Mouse (Mus musculus): Measurements from ENCODE around the gene Cstad.

GRCm38 (mm10) chr2:30608690-30609201, 13.9 kb downstream of the Cstad start:
- no peak for TF ChIP-seq CTCF (IDR thresholded peaks at IDR 0.05; ENCODE audit: low read depth)
- TF ChIP-seq EP300 (optimal IDR thresholded peaks at IDR 0.05), result no peak
